Mouse (Mus musculus) CH12.LX (cell line): Measurements from ENCODE around the gene Rccd1. TPM values are rescaled to one million over a fixed set of nuclear protein-coding genes. Genes with fewer than 3 reads are reported as not detected.

ENCODE experiments used
- DNase-seq: peaks from one replicate; pipeline ENCODE4 v3.0.0-alpha.2; 2013; ENCODE audit errors: extremely low read depth
- H3K27ac ChIP-seq: 2 replicates; pipeline ENCODE4 v1.5.1; 2012; ENCODE audit warnings: low read depth, mild to moderate bottlenecking, control low read depth, moderate library complexity; ENCODE audit not compliant: insufficient read depth
- H3K27me3 ChIP-seq: replicated peaks from 2 replicates; pipeline ENCODE3; 2012; ENCODE audit warnings: inconsistent platforms
- H3K36me3 ChIP-seq, 2 experiments: replicated peaks in 1 of 2; 2 replicates each; pipeline versions ENCODE3 to v1.6.1; 2012; ENCODE audit warnings: inconsistent platforms in 1 of 2, low read length in 1 of 2, mild to moderate bottlenecking in 1 of 2, mixed read lengths in 1 of 2, moderate library complexity in 1 of 2; ENCODE audit not compliant: control insufficient read depth in 1 of 2, insufficient read depth in 1 of 2
- H3K4me1 ChIP-seq, 2 experiments: 2 replicates each; pipeline ENCODE4 v1.6.1; 2012; ENCODE audit warnings: inconsistent platforms in 1 of 2, moderate library complexity in 1 of 2; ENCODE audit not compliant: insufficient read depth in 2 of 2, control insufficient read depth in 1 of 2
- H3K4me2 ChIP-seq: 2 replicates; pipeline ENCODE4 v1.6.1; 2012; ENCODE audit warnings: low read depth, mild to moderate bottlenecking, control low read depth; ENCODE audit not compliant: poor library complexity, insufficient read depth, severe bottlenecking
- H3K4me3 ChIP-seq, 3 experiments: fragments of 150-350 bp in 1 of 3; sonication (generic) in 1 of 3; replicated peaks in 1 of 3; 2 replicates each; pipeline versions ENCODE3 to v1.5.1; 2011 to 2012; ENCODE audit warnings: low read depth in 2 of 3, low read length in 2 of 3, mild to moderate bottlenecking in 2 of 3, moderate library complexity in 2 of 3, control low read depth in 1 of 3, improper control_type of control experiment in 1 of 3, inconsistent platforms in 1 of 3, mixed read lengths in 1 of 3; ENCODE audit not compliant: poor library complexity in 1 of 3
- H3K79me2 ChIP-seq: replicated peaks from 2 replicates; pipeline ENCODE4 v1.6.1; 2012; ENCODE audit warnings: mild to moderate bottlenecking, moderate library complexity; ENCODE audit not compliant: control insufficient read depth, poor library complexity, insufficient read depth, severe bottlenecking; ENCODE audit errors: extremely low read depth
- H3K9ac ChIP-seq: 2 replicates; pipeline ENCODE4 v1.6.1; 2012; ENCODE audit warnings: low read depth, mild to moderate bottlenecking, control low read depth, moderate library complexity; ENCODE audit not compliant: insufficient read depth
- H3K9me3 ChIP-seq: replicated peaks from 2 replicates; pipeline ENCODE3; 2012; ENCODE audit warnings: low read length, inconsistent platforms, mixed read lengths
- BHLHE40 ChIP-seq: IDR thresholded peaks from 2 replicates; pipeline ENCODE4 v1.6.1; 2011; ENCODE audit warnings: mild to moderate bottlenecking, low read depth, low read length, improper control_type of control experiment
- CHD1 ChIP-seq: IDR thresholded peaks from 2 replicates; pipeline ENCODE4 v1.6.1; 2012; ENCODE audit warnings: low read depth, low read length, improper control_type of control experiment, inconsistent platforms
- EP300 ChIP-seq: IDR thresholded peaks from 2 replicates; pipeline ENCODE4 v1.6.1; 2011; ENCODE audit warnings: low read length, improper control_type of control experiment
- GABPA ChIP-seq: IDR thresholded peaks from 2 replicates; pipeline ENCODE4 v1.6.1; 2012; ENCODE audit warnings: low read depth, low read length, improper control_type of control experiment, inconsistent platforms; ENCODE audit not compliant: insufficient replicate concordance
- HCFC1 ChIP-seq: IDR thresholded peaks from 2 replicates; pipeline ENCODE4 v1.6.1; 2012; ENCODE audit warnings: low read depth, mild to moderate bottlenecking, inconsistent platforms, low read length, improper control_type of control experiment
- JUND ChIP-seq: conservative IDR thresholded peaks from 2 replicates; pipeline ENCODE4 v1.6.1; 2011; ENCODE audit warnings: low read depth, low read length, improper control_type of control experiment
- KAT2A ChIP-seq: IDR thresholded peaks from 2 replicates; pipeline ENCODE4 v1.6.1; 2012; ENCODE audit warnings: low read length, improper control_type of control experiment, inconsistent platforms; ENCODE audit not compliant: insufficient replicate concordance
- MAZ ChIP-seq: IDR thresholded peaks from 2 replicates; pipeline ENCODE4 v1.6.1; 2012; ENCODE audit warnings: low read depth, mild to moderate bottlenecking, inconsistent platforms, low read length, improper control_type of control experiment, moderate library complexity
- MXI1 ChIP-seq: IDR thresholded peaks from 2 replicates; pipeline ENCODE4 v1.6.1; 2011; ENCODE audit warnings: mild to moderate bottlenecking, low read depth, low read length, improper control_type of control experiment
- POLR2AphosphoS2 ChIP-seq: IDR thresholded peaks from 2 replicates; pipeline ENCODE4 v1.6.1; 2011; ENCODE audit warnings: low read depth, low read length, improper control_type of control experiment
- RCOR1 ChIP-seq: conservative IDR thresholded peaks from 2 replicates; pipeline ENCODE4 v1.6.1; 2012; ENCODE audit warnings: low read depth, mild to moderate bottlenecking, inconsistent platforms, low read length, improper control_type of control experiment
- UBTF ChIP-seq: IDR thresholded peaks from 2 replicates; pipeline ENCODE4 v1.6.1; 2012; ENCODE audit warnings: low read depth, mild to moderate bottlenecking, inconsistent platforms, low read length, improper control_type of control experiment, moderate library complexity
- USF1 ChIP-seq: IDR thresholded peaks from 2 replicates; pipeline ENCODE4 v1.6.1; 2014; ENCODE audit warnings: low read depth, mild to moderate bottlenecking, inconsistent platforms, low read length, improper control_type of control experiment
- USF2 ChIP-seq: conservative IDR thresholded peaks from 2 replicates; pipeline ENCODE4 v1.6.1; 2011; ENCODE audit warnings: low read depth, low read length, improper control_type of control experiment
- ZC3H11A ChIP-seq: IDR thresholded peaks from 2 replicates; pipeline ENCODE4 v1.6.1; 2012; ENCODE audit warnings: low read depth, mild to moderate bottlenecking, inconsistent platforms, low read length, improper control_type of control experiment
- ZNF384 ChIP-seq: IDR thresholded peaks from 2 replicates; pipeline ENCODE4 v1.6.1; 2012; ENCODE audit warnings: low read depth, low read length, improper control_type of control experiment, inconsistent platforms
- dilution Hi-C: fragments of 300-500 bp; cut with MboI; formaldehyde crosslinking; loops from 2 replicates; pipeline ENCODE4 v1.14.3; 2020; ENCODE audit warnings: low sequenced_read_pairs; ENCODE audit not compliant: extremely low pct_unique_long_range_greater_than_20kb, extremely low pct_ligation_motif_present
- in situ Hi-C: fragments of 300-500 bp; cut with MboI; formaldehyde crosslinking; loops from 3 replicates; pipeline ENCODE4 v1.14.3; 2019; ENCODE audit warnings: low sequenced_read_pairs, low pct_ligation_motif_present, low pct_unique_long_range_greater_than_20kb, mixed read lengths
- polyA plus RNA-seq: library from polyadenylated mRNA; unstranded; fragments of >175 nt; gene quantifications from 2 replicates; pipeline ENCODE4 v1.2.1, GENCODE M21; 2012; ENCODE audit warnings: low read depth; ENCODE audit not compliant: insufficient read length
- total RNA-seq, 2 experiments: library from RNA; depleted of rRNA; stranded (reverse); fragments of 300-350 nt in 1 of 2; fragments of >200 nt in 1 of 2; gene quantifications; 2 replicates each; pipeline ENCODE4 v1.2.3; 2012 to 2014

Gene Rccd1
- total and polyA plus RNA-seq, 3 experiments, result 17.4 to 18.5 (median 18.3) TPM

GRCm38 (mm10) chr7:80346830-80347229 lies 22.6 kb upstream of the Rccd1 start:
- H3K4me1 ChIP-seq, result peaks cover 9 to 26% of the 10 kb centered on the region in 2 experiments
- peaks cover 6% of the 10 kb centered on the region for H3K9me3 ChIP-seq
- DNase-seq, result no peak
- no peak overlapping the region for H3K9ac ChIP-seq
- dilution Hi-C loops, result no loop called here
- H3K27ac ChIP-seq, result no peak overlapping the region
- peaks cover 6% of the 10 kb centered on the region for H3K27me3 ChIP-seq
- TF ChIP-seq EP300 (no peak), ZC3H11A (no peak), USF2 (no peak), GABPA (no peak)
- H3K4me2 ChIP-seq, result no peak overlapping the region
- in situ Hi-C loops, result no loop called here
- H3K4me3 ChIP-seq, result no peak overlapping the region
- H3K79me2 ChIP-seq, result no peaks in the 10 kb centered on the region
- H3K36me3 ChIP-seq, result peaks cover 20 to 40% of the 10 kb centered on the region in 2 experiments

- TF ChIP-seq JUND (no peak), USF1 (no peak), GABPA (no peak), POLR2AphosphoS2 (no peak), ZC3H11A (no peak), ZNF384 (no peak), USF2 (no peak), UBTF (no peak), MXI1 (no peak), CHD1 (no peak), HCFC1 (no peak), MAZ (no peak), RCOR1 (no peak), BHLHE40 (no peak), KAT2A (no peak)
- TF ChIP-seq, all 38 proteins: peak for 0
- Histone ChIP-seq H3K27ac (no peak overlapping the region), H3K9ac (no peak overlapping the region), H3K4me3 (no peak overlapping the region), H3K4me1 (peaks cover 10 to 32% of the 10 kb centered on the region in 2 experiments), H3K9me3 (peaks cover 6% of the 10 kb centered on the region), H3K27me3 (peaks cover 13% of the 10 kb centered on the region), H3K79me2 (no peaks in the 10 kb centered on the region), H3K36me3 (peaks cover 15 to 35% of the 10 kb centered on the region in 2 experiments), H3K4me2 (no peak overlapping the region)
- no peak for DNase-seq
- in situ Hi-C loops, result no loop called here
- dilution Hi-C loops, result no loop called here
Measured at GRCm38 (mm10) chr7:80346173-80346572, 21.9 kb upstream of the Rccd1 start.
